Mouse (Mus musculus) right cerebral cortex, postnatal 14 days (tissue): Measurements from ENCODE around the gene Ccdc106.
"Not testable (repeated sequence)": the region's sequence is repeated elsewhere in the genome, so short reads cannot be mapped to it uniquely, and the experiment has no call there.

ENCODE experiments used
- DNase-seq: peaks from one replicate; pipeline ENCODE4 v3.0.0; 2022

Gene Ccdc106

GRCm38 (mm10) chr7:5016057-5016456 is 4.3 kb upstream of the Ccdc106 start:
- no peak for DNase-seq

GRCm38 (mm10) chr7:5016920-5017319 is 3.4 kb upstream of the Ccdc106 start:
- DNase-seq, result no peak

- peak; percentile 47 for DNase-seq
These were observed 3.0 kb upstream of the Ccdc106 start for GRCm38 (mm10) chr7:5017352-5017751.

- DNase-seq, result no peak
These were observed 2.4 kb upstream of the Ccdc106 start for GRCm38 (mm10) chr7:5017931-5018330.

- not testable (repeated sequence) for DNase-seq
These were observed 777 bp upstream of the Ccdc106 start for GRCm38 (mm10) chr7:5019576-5019975.

GRCm38 (mm10) chr7:5020685-5021084 is 332 bp downstream of the Ccdc106 start:
- no peak for DNase-seq

- DNase-seq, result no peak
These were observed 844 bp downstream of the Ccdc106 start for GRCm38 (mm10) chr7:5021197-5021596.

GRCm38 (mm10) chr7:5029543-5029942 is 9.2 kb downstream of the Ccdc106 start:
- no peak for DNase-seq

GRCm38 (mm10) chr7:5029946-5030345 is 9.6 kb downstream of the Ccdc106 start:
- DNase-seq, result no peak

GRCm38 (mm10) chr7:5030554-5031275 is 10.4 kb downstream of the Ccdc106 start:
- no peak for DNase-seq

GRCm38 (mm10) chr7:5031496-5031895 is 11.1 kb downstream of the Ccdc106 start:
- no peak for DNase-seq

GRCm38 (mm10) chr7:5033818-5034217 is 13.5 kb downstream of the Ccdc106 start, which contains the start of gene 4632433K11Rik:
Gene 4632433K11Rik (plus strand): TSS chr7:5034118.
- DNase-seq, result no peak

GRCm38 (mm10) chr7:5035628-5036027 is 15.3 kb downstream of the Ccdc106 start:
- DNase-seq, result no peak

GRCm38 (mm10) chr7:5036136-5036535 is 15.8 kb downstream of the Ccdc106 start:
- no peak for DNase-seq

GRCm38 (mm10) chr7:5037026-5037425 is 16.7 kb downstream of the Ccdc106 start:
- no peak for DNase-seq

- no peak for DNase-seq
These were observed 17.1 kb downstream of the Ccdc106 start for GRCm38 (mm10) chr7:5037467-5037866.

GRCm38 (mm10) chr7:5038109-5038732 is 17.9 kb downstream of the Ccdc106 start, which contains the start of gene Zfp784:
Gene Zfp784 (minus strand): TSS chr7:5038446.
- peak; percentile 93 for DNase-seq

GRCm38 (mm10) chr7:5038940-5039339 is 18.6 kb downstream of the Ccdc106 start:
- DNase-seq, result no peak

- DNase-seq, result no peak
These were observed 24.6 kb downstream of the Ccdc106 start for GRCm38 (mm10) chr7:5044981-5045380.

- DNase-seq, result no peak
These were observed 25.8 kb downstream of the Ccdc106 start for GRCm38 (mm10) chr7:5046112-5046511.

GRCm38 (mm10) chr7:5047313-5047712 is 27.0 kb downstream of the Ccdc106 start:
- no peak for DNase-seq

- DNase-seq, result peak; percentile 74
These were observed 31.1 kb downstream of the Ccdc106 start, which contains the start of gene Zfp580 for GRCm38 (mm10) chr7:5051193-5052192. Gene Zfp580 (plus strand): TSS chr7:5051538.

GRCm38 (mm10) chr7:5052438-5052837 is 32.1 kb downstream of the Ccdc106 start:
- DNase-seq, result no peak
